Mouse (Mus musculus) embryonic fibroblast, embryonic 13.5 days (primary cell): ENCODE results near the gene Ccdc71.

Source experiments
- CTCF ChIP-seq: IDR thresholded peaks from 2 replicates; pipeline ENCODE4 v1.5.1; 2011; ENCODE audit warnings: mild to moderate bottlenecking, control low read depth, low read length, moderate library complexity, borderline replicate concordance; ENCODE audit not compliant: insufficient read depth
- POLR2A ChIP-seq: IDR thresholded peaks from 2 replicates; pipeline ENCODE4 v1.6.1; 2011; ENCODE audit warnings: low read depth, mild to moderate bottlenecking, control low read depth, low read length, moderate library complexity

- TF ChIP-seq CTCF: no peak
- no peak for TF ChIP-seq POLR2A
Measured at GRCm38 (mm10) chr9:108494146-108494825, 34.0 kb downstream of the Ccdc71 start.
